Mouse (Mus musculus): Measurements from ENCODE around the gene Pknox1. TPM values are rescaled to one million over a fixed set of nuclear protein-coding genes. Genes with fewer than 3 reads are reported as not detected.

The Pknox1 gene
- polyA plus RNA-seq, 1 experiment, result 18.0 TPM

DNA sequence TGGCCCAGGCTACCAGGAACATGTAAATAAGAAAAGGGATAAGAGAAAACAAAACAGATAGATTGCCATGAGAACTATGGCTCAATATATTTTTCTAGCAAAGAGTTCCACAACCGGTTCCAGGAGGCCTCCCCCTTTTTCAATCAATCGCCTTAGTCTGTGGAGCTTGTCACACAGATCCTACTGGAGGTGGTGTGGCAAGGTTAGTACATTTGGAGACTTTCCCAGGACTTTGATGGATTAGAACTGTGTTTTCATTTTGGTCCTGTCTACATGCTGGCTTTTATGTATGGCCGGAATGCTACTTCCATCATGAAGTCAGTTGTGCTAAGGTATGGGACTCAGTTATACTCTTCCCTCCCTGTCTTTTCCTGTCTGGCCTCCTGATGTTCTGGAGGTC is 45.4 kb downstream of the Pknox1 start:
- TF ChIP-seq CTCF (IDR thresholded peaks at IDR 0.05; ENCODE audit: extremely low read depth, insufficient read depth, low read length), result no peak
- TF ChIP-seq POLR2A (IDR thresholded peaks at IDR 0.05; ENCODE audit: extremely low read depth, insufficient read depth, low read length), result no peak
- H3K4me3 ChIP-seq (ENCODE audit: insufficient read depth, low read length), result no peak overlapping the region

DNA sequence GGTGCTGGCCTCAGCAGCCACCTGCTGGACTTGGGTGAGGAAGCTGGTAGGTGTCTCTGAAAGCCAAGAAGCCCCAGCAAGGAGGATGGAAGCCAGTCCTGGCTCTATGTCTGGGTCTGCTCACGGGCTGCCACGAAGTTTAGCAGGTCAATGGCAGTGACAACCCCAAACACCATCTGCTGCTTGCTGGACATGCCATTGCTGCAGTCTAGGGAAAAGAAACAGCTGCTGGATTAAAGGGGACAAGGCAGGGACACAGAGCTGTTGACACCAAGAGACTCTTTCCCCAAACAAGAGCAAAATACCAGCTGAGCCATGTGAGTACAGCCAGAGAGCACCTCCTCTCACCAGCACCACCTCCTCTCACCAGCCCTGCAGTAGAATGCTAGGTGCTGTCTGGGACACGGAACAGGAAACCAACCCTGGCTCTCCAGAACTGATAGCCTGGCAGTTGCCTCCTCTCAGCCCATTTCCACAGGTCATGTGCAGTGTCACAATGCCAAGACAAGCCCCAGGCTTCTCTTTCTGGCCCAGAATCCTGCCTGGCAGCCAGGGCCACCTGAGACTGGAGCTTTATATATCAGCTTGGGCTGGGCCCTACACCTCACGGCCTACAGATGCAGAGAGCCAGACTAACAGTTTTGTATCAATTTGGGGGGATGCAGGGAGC is 48.7 kb downstream of the Pknox1 start:
- Histone ChIP-seq H3K27ac (ENCODE audit: insufficient read depth, low read length) (no peak overlapping the region), H3K4me3 (ENCODE audit: insufficient read depth, low read length) (no peak overlapping the region), H3K4me1 (ENCODE audit: control insufficient read depth, insufficient read depth, low read length) (no peaks in the 10 kb centered on the region)
- no peak for TF ChIP-seq POLR2A (IDR thresholded peaks at IDR 0.05; ENCODE audit: extremely low read depth, insufficient read depth, low read length)
- TF ChIP-seq CTCF (IDR thresholded peaks at IDR 0.05; ENCODE audit: extremely low read depth, insufficient read depth, low read length), result no peak

More for the DNA sequence above, 45.4 kb downstream of the Pknox1 start:
- no peak overlapping the region for H3K27ac ChIP-seq (ENCODE audit: insufficient read depth, low read length)
- H3K4me1 ChIP-seq (ENCODE audit: control insufficient read depth, insufficient read depth, low read length), result no peaks in the 10 kb centered on the region

DNA sequence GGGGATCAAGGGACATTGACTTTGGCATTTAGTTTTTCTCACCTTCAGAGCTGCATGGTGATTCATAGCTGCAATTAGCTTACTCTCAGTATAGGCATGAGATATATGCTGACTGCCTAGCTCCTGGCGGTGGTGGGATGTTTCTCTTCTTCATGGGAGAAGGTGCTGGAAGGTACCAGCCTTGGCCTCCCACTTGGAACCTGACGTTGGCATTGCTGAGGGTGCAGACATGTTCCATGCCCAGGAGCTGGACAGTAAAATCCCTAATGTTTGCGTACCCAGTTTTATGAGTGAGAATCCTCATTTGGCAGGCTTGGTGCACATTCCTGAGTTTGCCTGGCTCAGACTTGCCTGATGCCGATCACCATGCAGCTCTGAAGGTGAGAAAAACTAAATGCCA is 58.6 kb downstream of the Pknox1 start:
- no peak for TF ChIP-seq CTCF (IDR thresholded peaks at IDR 0.05; ENCODE audit: extremely low read depth, insufficient read depth, low read length)
- TF ChIP-seq POLR2A (IDR thresholded peaks at IDR 0.05; ENCODE audit: extremely low read depth, insufficient read depth, low read length), result no peak
- Histone ChIP-seq H3K4me3 (ENCODE audit: insufficient read depth, low read length) (no peak overlapping the region), H3K27ac (ENCODE audit: insufficient read depth, low read length) (no peak overlapping the region), H3K4me1 (ENCODE audit: control insufficient read depth, insufficient read depth, low read length) (no peaks in the 10 kb centered on the region)

DNA sequence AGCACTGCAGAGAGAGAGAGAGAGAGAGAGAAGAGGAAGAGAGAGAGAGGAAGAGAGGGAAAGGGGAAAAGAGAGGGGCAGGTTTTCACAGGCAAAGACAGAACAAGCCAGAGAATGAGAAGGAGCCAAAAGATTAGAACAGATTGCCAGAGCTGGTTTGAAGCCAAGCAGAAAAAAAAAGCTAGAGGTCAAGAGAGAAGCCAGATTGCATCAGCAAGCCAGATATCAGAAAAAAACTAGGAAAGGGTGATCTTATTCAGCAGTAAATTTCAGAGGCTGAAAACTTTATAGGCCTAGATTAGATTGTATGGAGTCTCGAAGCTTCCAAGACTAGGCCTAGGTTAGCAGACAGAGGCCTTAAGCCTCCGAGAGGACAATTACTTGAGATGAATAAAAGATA is 63.4 kb downstream of the Pknox1 start:
- Histone ChIP-seq H3K4me3 (ENCODE audit: insufficient read depth, low read length) (no peak overlapping the region), H3K4me1 (ENCODE audit: control insufficient read depth, insufficient read depth, low read length) (no peaks in the 10 kb centered on the region), H3K27ac (ENCODE audit: insufficient read depth, low read length) (no peak overlapping the region)
- TF ChIP-seq POLR2A (IDR thresholded peaks at IDR 0.05; ENCODE audit: extremely low read depth, insufficient read depth, low read length) (no peak), CTCF (IDR thresholded peaks at IDR 0.05; ENCODE audit: extremely low read depth, insufficient read depth, low read length) (no peak)

DNA sequence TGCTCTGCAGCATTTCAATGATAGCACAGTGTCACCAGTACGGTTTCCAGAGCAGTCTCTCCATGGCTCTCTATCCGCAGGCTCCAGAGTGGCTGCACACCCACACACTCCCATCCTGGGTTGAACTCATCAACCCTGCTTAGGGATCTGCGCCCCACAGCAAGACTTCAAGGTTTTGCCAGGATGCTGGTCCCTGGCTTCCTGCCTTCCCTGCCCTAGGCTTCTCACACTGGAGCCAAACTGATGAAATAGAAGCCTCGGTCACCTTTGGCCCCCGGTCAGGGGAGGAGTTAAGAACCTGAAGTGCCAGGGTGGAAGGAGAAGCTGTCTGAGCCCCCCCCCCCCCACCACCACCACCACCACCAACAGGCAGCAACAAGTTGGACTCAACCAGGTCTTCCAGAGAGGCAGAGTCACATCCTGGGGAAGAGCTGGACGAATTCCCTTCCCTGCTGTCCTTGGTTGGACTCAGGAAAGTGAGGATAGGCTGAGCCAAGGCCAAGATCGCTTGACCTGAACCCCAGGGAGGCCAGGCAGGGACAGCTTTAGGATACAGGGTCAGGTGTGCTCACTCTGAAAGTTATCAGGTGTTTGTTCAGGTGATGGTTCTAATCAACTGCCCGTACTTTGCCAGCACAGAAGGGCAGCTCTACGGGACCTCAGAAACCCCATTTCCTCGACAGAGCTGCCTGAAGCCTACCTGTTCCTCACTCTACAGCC is 66.7 kb downstream of the Pknox1 start:
- no peak overlapping the region for H3K4me3 ChIP-seq (ENCODE audit: insufficient read depth, low read length)
- no peak for TF ChIP-seq POLR2A (IDR thresholded peaks at IDR 0.05; ENCODE audit: extremely low read depth, insufficient read depth, low read length)
- no peak for TF ChIP-seq CTCF (IDR thresholded peaks at IDR 0.05; ENCODE audit: extremely low read depth, insufficient read depth, low read length)
- H3K27ac ChIP-seq (ENCODE audit: insufficient read depth, low read length), result no peak overlapping the region
- no peaks in the 10 kb centered on the region for H3K4me1 ChIP-seq (ENCODE audit: control insufficient read depth, insufficient read depth, low read length)

DNA sequence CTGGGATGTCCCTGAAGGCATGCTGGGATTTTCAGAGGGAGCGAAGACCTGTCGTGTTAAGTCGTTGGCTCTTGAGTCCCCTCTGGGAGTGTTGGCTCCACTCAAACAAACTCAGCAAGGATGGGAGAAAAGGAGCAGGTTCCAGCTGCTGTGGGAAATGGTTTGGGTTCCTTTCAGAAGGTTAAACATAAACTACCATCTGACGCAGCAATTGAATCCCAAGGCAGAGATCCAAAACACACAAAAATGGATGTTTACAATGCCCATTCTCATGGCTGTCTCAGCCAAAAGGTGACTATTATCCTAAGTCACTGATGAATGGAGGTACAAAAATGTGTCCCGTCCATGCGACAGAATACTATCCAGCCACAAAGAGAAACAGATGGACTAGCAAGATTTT is 68.5 kb downstream of the Pknox1 start:
- Histone ChIP-seq H3K27ac (ENCODE audit: insufficient read depth, low read length) (no peak overlapping the region), H3K4me1 (ENCODE audit: control insufficient read depth, insufficient read depth, low read length) (no peaks in the 10 kb centered on the region; the same call in 1 of the 2 replicates), H3K4me3 (ENCODE audit: insufficient read depth, low read length) (no peak overlapping the region)
- TF ChIP-seq POLR2A (IDR thresholded peaks at IDR 0.05; ENCODE audit: extremely low read depth, insufficient read depth, low read length) (no peak), CTCF (IDR thresholded peaks at IDR 0.05; ENCODE audit: extremely low read depth, insufficient read depth, low read length) (no peak)

DNA sequence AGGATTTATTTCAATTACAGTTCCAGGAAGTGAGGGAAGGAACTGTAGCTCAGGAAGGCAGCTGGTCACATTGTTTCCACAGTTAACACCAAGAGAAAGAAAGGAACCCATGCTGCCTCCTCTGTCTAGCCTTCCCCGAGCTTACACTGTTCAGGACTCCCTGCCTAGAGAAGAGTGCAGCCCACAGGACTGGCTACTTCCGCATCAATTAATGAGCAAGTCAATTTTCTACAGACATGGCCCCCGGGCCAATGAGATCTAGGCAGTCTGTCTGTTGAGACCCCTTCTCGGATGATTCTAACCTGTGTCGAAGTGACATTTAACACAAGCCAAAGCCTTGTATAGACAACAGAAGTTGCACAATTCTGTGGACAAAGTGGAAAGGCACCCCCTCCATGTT is 70.4 kb downstream of the Pknox1 start:
- Histone ChIP-seq H3K27ac (ENCODE audit: insufficient read depth, low read length) (no peak overlapping the region), H3K4me3 (ENCODE audit: insufficient read depth, low read length) (no peak overlapping the region), H3K4me1 (ENCODE audit: control insufficient read depth, insufficient read depth, low read length) (no peaks in the 10 kb centered on the region; the same call in 1 of the 2 replicates)
- TF ChIP-seq POLR2A (IDR thresholded peaks at IDR 0.05; ENCODE audit: extremely low read depth, insufficient read depth, low read length) (no peak), CTCF (IDR thresholded peaks at IDR 0.05; ENCODE audit: extremely low read depth, insufficient read depth, low read length) (no peak)

DNA sequence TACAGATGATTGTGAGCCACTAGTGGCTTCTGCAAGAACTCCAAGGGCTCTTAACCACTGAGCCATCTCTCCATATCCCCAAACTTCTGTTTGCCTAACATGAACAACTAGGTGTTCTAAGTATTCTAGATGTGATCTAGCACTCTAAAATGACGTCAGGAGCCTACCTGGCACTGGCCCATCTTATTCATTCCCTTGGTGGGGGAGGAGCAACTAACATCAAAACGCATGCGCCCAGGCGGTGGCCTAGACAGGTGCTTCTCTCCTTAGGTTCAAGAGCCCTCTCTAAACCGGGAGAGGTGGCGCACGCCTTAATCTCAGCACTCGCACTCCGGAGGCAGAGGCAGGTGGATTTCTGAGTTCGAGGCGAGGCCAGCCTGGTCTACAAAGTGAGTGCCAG is 71.2 kb downstream of the Pknox1 start:
- TF ChIP-seq POLR2A (IDR thresholded peaks at IDR 0.05; ENCODE audit: extremely low read depth, insufficient read depth, low read length), result no peak
- no peak for TF ChIP-seq CTCF (IDR thresholded peaks at IDR 0.05; ENCODE audit: extremely low read depth, insufficient read depth, low read length)
- no peaks in the 10 kb centered on the region; the same call in 1 of the 2 replicates for H3K4me1 ChIP-seq (ENCODE audit: control insufficient read depth, insufficient read depth, low read length)
- H3K4me3 ChIP-seq (ENCODE audit: insufficient read depth, low read length), result no peak overlapping the region; the same call in 1 of the 2 replicates
- no peak overlapping the region for H3K27ac ChIP-seq (ENCODE audit: insufficient read depth, low read length)

DNA sequence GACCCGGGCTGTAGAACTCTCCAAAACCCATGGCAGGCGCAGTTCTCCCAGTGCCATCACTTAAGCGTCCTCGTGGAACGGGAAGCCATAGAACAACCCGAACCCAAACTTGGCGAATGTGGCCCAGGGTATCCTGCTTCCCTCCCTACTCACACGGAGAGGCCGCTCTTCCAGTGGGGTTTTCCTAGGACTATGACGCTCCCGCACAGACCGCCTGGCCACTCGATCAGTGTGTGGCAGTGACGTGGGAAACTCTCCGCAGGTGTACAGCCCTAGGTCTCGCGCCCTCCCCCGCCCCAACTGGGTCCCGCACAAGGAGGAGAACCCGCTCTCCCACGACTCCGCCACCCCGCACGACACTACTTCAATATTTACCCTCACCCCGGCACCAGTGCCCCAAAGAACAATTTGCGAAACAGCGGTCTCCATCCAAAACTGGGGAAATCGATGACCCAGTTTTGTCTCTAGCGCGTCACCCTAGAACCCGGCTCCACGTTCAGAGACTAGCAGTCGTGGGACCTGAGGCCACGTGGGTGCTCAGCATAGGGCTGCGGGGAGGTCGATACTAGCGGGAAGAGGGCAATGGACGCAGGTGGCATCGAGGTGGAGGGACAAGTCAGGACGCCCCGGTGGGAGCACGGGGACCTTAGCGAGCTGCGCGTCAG is 71.9 kb downstream of the Pknox1 start:
- peak overlapping the region; percentile 66 for H3K4me3 ChIP-seq (ENCODE audit: insufficient read depth, low read length)
- TF ChIP-seq POLR2A (IDR thresholded peaks at IDR 0.05; ENCODE audit: extremely low read depth, insufficient read depth, low read length), result no peak
- no peak for TF ChIP-seq CTCF (IDR thresholded peaks at IDR 0.05; ENCODE audit: extremely low read depth, insufficient read depth, low read length)
- H3K27ac ChIP-seq (ENCODE audit: insufficient read depth, low read length), result peak overlapping the region; percentile 70
- H3K4me1 ChIP-seq (ENCODE audit: control insufficient read depth, insufficient read depth, low read length), result no peaks in the 10 kb centered on the region; the same call in 1 of the 2 replicates

Measured in cortical plate, adult 2 months (tissue).